Mouse (Mus musculus) CH12.LX (cell line): Measurements from ENCODE around the gene Usp39. TPM values are rescaled to one million over a fixed set of nuclear protein-coding genes. Genes with fewer than 3 reads are reported as not detected.

Experiments
- DNase-seq: peaks from one replicate; pipeline ENCODE4 v3.0.0-alpha.2; 2013; ENCODE audit errors: extremely low read depth
- H3K27ac ChIP-seq: 2 replicates; pipeline ENCODE4 v1.5.1; 2012; ENCODE audit warnings: low read depth, mild to moderate bottlenecking, control low read depth, moderate library complexity; ENCODE audit not compliant: insufficient read depth
- H3K27me3 ChIP-seq: replicated peaks from 2 replicates; pipeline ENCODE3; 2012; ENCODE audit warnings: inconsistent platforms
- H3K36me3 ChIP-seq, 2 experiments: replicated peaks in 1 of 2; 2 replicates each; pipeline versions ENCODE3 to v1.6.1; 2012; ENCODE audit warnings: inconsistent platforms in 1 of 2, low read length in 1 of 2, mild to moderate bottlenecking in 1 of 2, mixed read lengths in 1 of 2, moderate library complexity in 1 of 2; ENCODE audit not compliant: control insufficient read depth in 1 of 2, insufficient read depth in 1 of 2
- H3K4me1 ChIP-seq, 2 experiments: 2 replicates each; pipeline ENCODE4 v1.6.1; 2012; ENCODE audit warnings: inconsistent platforms in 1 of 2, moderate library complexity in 1 of 2; ENCODE audit not compliant: insufficient read depth in 2 of 2, control insufficient read depth in 1 of 2
- H3K4me2 ChIP-seq: 2 replicates; pipeline ENCODE4 v1.6.1; 2012; ENCODE audit warnings: low read depth, mild to moderate bottlenecking, control low read depth; ENCODE audit not compliant: poor library complexity, insufficient read depth, severe bottlenecking
- H3K4me3 ChIP-seq, 3 experiments: fragments of 150-350 bp in 1 of 3; sonication (generic) in 1 of 3; replicated peaks in 1 of 3; 2 replicates each; pipeline versions ENCODE3 to v1.5.1; 2011 to 2012; ENCODE audit warnings: low read depth in 2 of 3, low read length in 2 of 3, mild to moderate bottlenecking in 2 of 3, moderate library complexity in 2 of 3, control low read depth in 1 of 3, improper control_type of control experiment in 1 of 3, inconsistent platforms in 1 of 3, mixed read lengths in 1 of 3; ENCODE audit not compliant: poor library complexity in 1 of 3
- H3K79me2 ChIP-seq: replicated peaks from 2 replicates; pipeline ENCODE4 v1.6.1; 2012; ENCODE audit warnings: mild to moderate bottlenecking, moderate library complexity; ENCODE audit not compliant: control insufficient read depth, poor library complexity, insufficient read depth, severe bottlenecking; ENCODE audit errors: extremely low read depth
- H3K9ac ChIP-seq: 2 replicates; pipeline ENCODE4 v1.6.1; 2012; ENCODE audit warnings: low read depth, mild to moderate bottlenecking, control low read depth, moderate library complexity; ENCODE audit not compliant: insufficient read depth
- H3K9me3 ChIP-seq: replicated peaks from 2 replicates; pipeline ENCODE3; 2012; ENCODE audit warnings: low read length, inconsistent platforms, mixed read lengths
- CHD1 ChIP-seq: IDR thresholded peaks from 2 replicates; pipeline ENCODE4 v1.6.1; 2012; ENCODE audit warnings: low read depth, low read length, improper control_type of control experiment, inconsistent platforms
- CHD2 ChIP-seq: IDR thresholded peaks from 2 replicates; pipeline ENCODE4 v1.6.1; 2011; ENCODE audit warnings: low read length, improper control_type of control experiment
- CTCF ChIP-seq, 2 experiments: IDR thresholded peaks in 1 of 2; conservative IDR thresholded peaks in 1 of 2; 2 replicates each; pipeline ENCODE4 v1.5.1; 2011 to 2012; ENCODE audit warnings: low read depth in 2 of 2, low read length in 2 of 2, improper control_type of control experiment in 1 of 2, inconsistent platforms in 1 of 2, mild to moderate bottlenecking in 1 of 2, moderate library complexity in 1 of 2
- ELF1 ChIP-seq: IDR thresholded peaks from 2 replicates; pipeline ENCODE4 v1.6.1; 2014; ENCODE audit warnings: low read depth, mild to moderate bottlenecking, inconsistent platforms, low read length, improper control_type of control experiment
- HCFC1 ChIP-seq: IDR thresholded peaks from 2 replicates; pipeline ENCODE4 v1.6.1; 2012; ENCODE audit warnings: low read depth, mild to moderate bottlenecking, inconsistent platforms, low read length, improper control_type of control experiment
- IRF4 ChIP-seq: IDR thresholded peaks from 2 replicates; pipeline ENCODE4 v1.6.1; 2014; ENCODE audit warnings: low read depth, mild to moderate bottlenecking, inconsistent platforms, low read length, improper control_type of control experiment
- KAT2A ChIP-seq: IDR thresholded peaks from 2 replicates; pipeline ENCODE4 v1.6.1; 2012; ENCODE audit warnings: low read length, improper control_type of control experiment, inconsistent platforms; ENCODE audit not compliant: insufficient replicate concordance
- MAFK ChIP-seq: IDR thresholded peaks from 2 replicates; pipeline ENCODE4 v1.6.1; 2011; ENCODE audit warnings: low read length, improper control_type of control experiment; ENCODE audit not compliant: insufficient replicate concordance
- MAX ChIP-seq: IDR thresholded peaks from 2 replicates; pipeline ENCODE4 v1.6.1; 2011; ENCODE audit warnings: low read length, improper control_type of control experiment
- MAZ ChIP-seq: IDR thresholded peaks from 2 replicates; pipeline ENCODE4 v1.6.1; 2012; ENCODE audit warnings: low read depth, mild to moderate bottlenecking, inconsistent platforms, low read length, improper control_type of control experiment, moderate library complexity
- MEF2A ChIP-seq: IDR thresholded peaks from 2 replicates; pipeline ENCODE4 v1.6.1; 2014; ENCODE audit warnings: low read depth, mild to moderate bottlenecking, inconsistent platforms, low read length, improper control_type of control experiment, borderline replicate concordance
- MXI1 ChIP-seq: IDR thresholded peaks from 2 replicates; pipeline ENCODE4 v1.6.1; 2011; ENCODE audit warnings: mild to moderate bottlenecking, low read depth, low read length, improper control_type of control experiment
- NELFE ChIP-seq: IDR thresholded peaks from 2 replicates; pipeline ENCODE4 v1.6.1; 2011; ENCODE audit warnings: low read depth, low read length, improper control_type of control experiment
- NRF1 ChIP-seq: IDR thresholded peaks from 2 replicates; pipeline ENCODE4 v1.6.1; 2014; ENCODE audit warnings: low read depth, mild to moderate bottlenecking, inconsistent platforms, low read length, improper control_type of control experiment, moderate library complexity
- POLR2A ChIP-seq: IDR thresholded peaks from 2 replicates; pipeline ENCODE4 v1.6.1; 2011; ENCODE audit warnings: low read depth, mild to moderate bottlenecking, improper control_type of control experiment, low read length
- RAD21 ChIP-seq: IDR thresholded peaks from 2 replicates; pipeline ENCODE4 v1.6.1; 2011; ENCODE audit warnings: low read depth, mild to moderate bottlenecking, low read length, improper control_type of control experiment, moderate library complexity
- RCOR1 ChIP-seq: conservative IDR thresholded peaks from 2 replicates; pipeline ENCODE4 v1.6.1; 2012; ENCODE audit warnings: low read depth, mild to moderate bottlenecking, inconsistent platforms, low read length, improper control_type of control experiment
- SMC3 ChIP-seq: IDR thresholded peaks from 2 replicates; pipeline ENCODE4 v1.6.1; 2011; ENCODE audit warnings: low read depth, low read length, improper control_type of control experiment
- TBP ChIP-seq: conservative IDR thresholded peaks from 2 replicates; pipeline ENCODE4 v1.6.1; 2011; ENCODE audit warnings: low read depth, low read length, improper control_type of control experiment
- USF2 ChIP-seq: conservative IDR thresholded peaks from 2 replicates; pipeline ENCODE4 v1.6.1; 2011; ENCODE audit warnings: low read depth, low read length, improper control_type of control experiment
- ZC3H11A ChIP-seq: IDR thresholded peaks from 2 replicates; pipeline ENCODE4 v1.6.1; 2012; ENCODE audit warnings: low read depth, mild to moderate bottlenecking, inconsistent platforms, low read length, improper control_type of control experiment
- dilution Hi-C: fragments of 300-500 bp; cut with MboI; formaldehyde crosslinking; loops from 2 replicates; pipeline ENCODE4 v1.14.3; 2020; ENCODE audit warnings: low sequenced_read_pairs; ENCODE audit not compliant: extremely low pct_unique_long_range_greater_than_20kb, extremely low pct_ligation_motif_present
- in situ Hi-C: fragments of 300-500 bp; cut with MboI; formaldehyde crosslinking; loops from 3 replicates; pipeline ENCODE4 v1.14.3; 2019; ENCODE audit warnings: low sequenced_read_pairs, low pct_ligation_motif_present, low pct_unique_long_range_greater_than_20kb, mixed read lengths
- polyA plus RNA-seq: library from polyadenylated mRNA; unstranded; fragments of >175 nt; gene quantifications from 2 replicates; pipeline ENCODE4 v1.2.1, GENCODE M21; 2012; ENCODE audit warnings: low read depth; ENCODE audit not compliant: insufficient read length
- total RNA-seq, 2 experiments: library from RNA; depleted of rRNA; stranded (reverse); fragments of 300-350 nt in 1 of 2; fragments of >200 nt in 1 of 2; gene quantifications; 2 replicates each; pipeline ENCODE4 v1.2.3; 2012 to 2014

Gene Usp39
- total and polyA plus RNA-seq, 3 experiments, result 74.5 to 138 (median 88.2) TPM

GRCm38 (mm10) chr6:72392341-72392740 lies 47.4 kb upstream of the Usp39 start:
- Histone ChIP-seq H3K9me3 (peaks cover 2% of the 10 kb centered on the region), H3K27me3 (no peaks in the 10 kb centered on the region), H3K27ac (no peak overlapping the region), H3K36me3 (peaks cover 2 to 17% of the 10 kb centered on the region in 2 experiments), H3K4me3 (no peak overlapping the region), H3K4me2 (no peak overlapping the region), H3K9ac (no peak overlapping the region), H3K79me2 (no peaks in the 10 kb centered on the region)
- in situ Hi-C loops, result no loop called here
- DNase-seq, result no peak
- no peak for TF ChIP-seq RCOR1
- TF ChIP-seq, all 38 proteins: peak for 0
- peaks cover 9 to 23% of the 10 kb centered on the region in 2 experiments for H3K4me1 ChIP-seq
- dilution Hi-C loops, result no loop called here

GRCm38 (mm10) chr6:72390795-72391521 lies 46.0 kb upstream of the Usp39 start:
- no peak for TF ChIP-seq HCFC1
- TF ChIP-seq, all 38 proteins: peak for 0
- in situ Hi-C loops, result no loop called here
- Histone ChIP-seq H3K4me2 (peak overlapping the region; percentile 69; the same call in 1 of the 2 replicates), H3K79me2 (no peaks in the 10 kb centered on the region), H3K27me3 (no peaks in the 10 kb centered on the region), H3K9me3 (peaks cover 2% of the 10 kb centered on the region), H3K4me1 (peaks cover 9 to 23% of the 10 kb centered on the region in 2 experiments), H3K36me3 (peaks cover 2 to 26% of the 10 kb centered on the region in 2 experiments), H3K27ac (no peak overlapping the region), H3K4me3 (peak overlapping the region in 2 of 3 experiments; percentile 71 to 74), H3K9ac (0 out of 2 replicates have a peak overlapping the region, but pooled peaks have one; percentile 89)
- dilution Hi-C loops, result no loop called here
- DNase-seq, result no peak

GRCm38 (mm10) chr6:72389941-72390771 lies 45.2 kb upstream of the Usp39 start, which contains the start of gene Vamp8:
Gene Vamp8, minus strand, starts transcription at chr6:72390703.
- Histone ChIP-seq H3K4me3 (peak within 1 kb of the TSS; percentile 71 to 75 (median 74)), H3K4me2 (peak within 1 kb of the TSS; percentile 69), H3K4me1 (peaks cover 9 to 23% of the 10 kb centered on the region in 2 experiments), H3K27ac (peak within 1 kb of the TSS; percentile 37), H3K27me3 (no peaks in the 10 kb centered on the region), H3K79me2 (no peaks in the 10 kb centered on the region), H3K9me3 (peaks cover 2% of the 10 kb centered on the region), H3K9ac (peak within 1 kb of the TSS; percentile 89), H3K36me3 (peaks cover 5 to 34% of the 10 kb centered on the region in 2 experiments)
- in situ Hi-C loops, result no loop called here
- DNase-seq, result peak; percentile 59
- dilution Hi-C loops, result no loop called here
- TF ChIP-seq RAD21, result peak; percentile 7
- TF ChIP-seq KAT2A, result no peak
- peak; percentile 52 for TF ChIP-seq CHD2
- TF ChIP-seq ELF1, result peak; percentile 77
- TF ChIP-seq MAFK, result 0 out of 2 replicates have a peak, but pooled peaks have one; percentile 11
- TF ChIP-seq POLR2A, result peak; percentile 67
- peak; percentile 7 for TF ChIP-seq HCFC1
- no peak; the same call in 1 of the 2 replicates for TF ChIP-seq NELFE
- 0 out of 2 replicates have a peak, but pooled peaks have one; percentile 7 for TF ChIP-seq MAZ
- no peak for TF ChIP-seq CHD1
- TF ChIP-seq TBP, result peak; percentile 36; the same call in 1 of the 2 replicates
- TF ChIP-seq ZC3H11A, result no peak
- peak; percentile 39; the same call in 1 of the 2 replicates for TF ChIP-seq MXI1
- 0 out of 2 replicates have a peak, but pooled peaks have one; percentile 8 for TF ChIP-seq RCOR1
- no peak; the same call in 1 of the 2 replicates for TF ChIP-seq MAX
- 0 out of 4 replicates have a peak, but pooled peaks of 1 of the 2 experiments have one; percentile 24 for TF ChIP-seq CTCF (conservative IDR thresholded peaks at IDR 0.05 in 1 of 2, IDR thresholded peaks at IDR 0.05 in 1 of 2; ENCODE audit: low read depth in 2 of 2, low read length in 2 of 2)
- TF ChIP-seq SMC3, result no peak
- no peak for TF ChIP-seq USF2
- peak; percentile 27; the same call in 1 of the 2 replicates for TF ChIP-seq IRF4
- TF ChIP-seq NRF1, result no peak
- no peak for TF ChIP-seq MEF2A
